Mouse (Mus musculus): ENCODE data around the gene Sh3gl1. TPM values are rescaled to one million over a fixed set of nuclear protein-coding genes. Genes with fewer than 3 reads are reported as not detected.

Gene Sh3gl1
- polyA plus RNA-seq, 1 experiment = 74.1 TPM

DNA sequence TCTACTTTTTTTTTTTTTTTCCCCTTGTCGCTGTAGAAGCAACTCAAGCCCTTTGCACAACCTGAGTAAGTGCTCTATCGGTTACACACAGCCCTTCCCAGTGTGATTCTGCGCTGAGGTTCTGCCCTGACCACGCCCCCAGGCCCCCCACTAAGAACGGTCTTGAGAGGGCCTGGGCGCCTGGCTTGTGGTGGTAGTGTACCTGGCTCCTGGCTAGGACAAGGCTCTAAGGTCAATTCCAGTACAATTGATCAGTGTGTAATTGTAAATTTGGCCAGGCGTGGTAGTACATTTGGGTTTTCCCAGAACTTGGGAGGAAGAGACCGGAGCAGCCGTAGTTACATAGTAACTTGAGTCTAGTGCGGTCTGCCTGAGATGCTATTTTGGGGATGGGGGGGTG is 29.5 kb downstream of the Sh3gl1 start:
- H3K4me3 ChIP-seq (replicated peaks; ENCODE audit: extremely low read depth, low read depth, low read length) = no peak overlapping the region
- no peak for DNase-seq
- 65% methylated on average over 10 of the region's 10 CpGs for WGBS
- TF ChIP-seq POLR2A (IDR thresholded peaks at IDR 0.05; ENCODE audit: borderline replicate concordance, extremely low read depth, low read depth, low read length) (no peak), CTCF (IDR thresholded peaks at IDR 0.05; ENCODE audit: insufficient read depth, low read length) (no peak)
- peaks cover 11% of the 10 kb centered on the region for H3K4me1 ChIP-seq (ENCODE audit: control insufficient read depth, insufficient read depth, low read length)

DNA sequence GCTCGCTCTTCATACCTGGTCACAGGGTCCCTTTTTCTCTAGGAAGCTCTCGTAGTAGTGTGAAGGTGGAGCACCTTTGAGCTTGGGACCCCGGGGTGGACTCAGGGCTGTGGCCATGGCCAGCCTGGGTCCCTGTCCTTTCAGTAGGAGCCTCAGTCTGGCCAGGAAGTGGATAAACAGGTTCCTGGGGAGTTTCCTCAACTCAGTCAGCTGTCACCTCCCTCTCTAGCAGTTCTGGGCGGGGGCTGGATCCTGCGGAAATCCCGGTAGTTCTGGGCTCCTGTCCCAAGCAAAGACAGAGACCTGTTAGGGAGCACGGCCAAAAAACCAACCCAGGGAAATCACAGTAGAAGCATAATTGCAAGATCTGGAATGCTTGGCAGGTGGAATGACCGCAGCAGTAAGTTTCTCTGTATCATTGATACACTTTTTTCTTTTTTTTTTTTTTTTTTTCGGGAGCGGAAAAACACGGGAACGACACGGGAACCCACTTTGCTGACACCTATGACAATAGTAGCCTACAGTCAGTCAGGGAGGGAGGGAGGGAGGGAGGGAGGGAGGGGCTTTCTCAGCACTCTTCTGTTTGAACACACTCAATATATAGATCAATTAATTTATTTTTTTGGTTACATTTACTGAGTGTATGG is 30.9 kb downstream of the Sh3gl1 start, which contains the start of the genes Stap2 and Mpnd:
Stap2 (minus strand) TSS at position 170 of the 647 bp plus-strand sequence.
Mpnd (plus strand) TSS at position 297 of the 647 bp plus-strand sequence.
- TF ChIP-seq CTCF (IDR thresholded peaks at IDR 0.05; ENCODE audit: insufficient read depth, low read length) = no peak
- peak; percentile 51; the same call in 1 of the 2 replicates for TF ChIP-seq POLR2A (IDR thresholded peaks at IDR 0.05; ENCODE audit: borderline replicate concordance, extremely low read depth, low read depth, low read length)
- Histone ChIP-seq H3K4me1 (ENCODE audit: control insufficient read depth, insufficient read depth, low read length) (peaks cover 7% of the 10 kb centered on the region), H3K4me3 (replicated peaks; ENCODE audit: extremely low read depth, low read depth, low read length) (peak within 1 kb of the TSS; percentile 72)
- DNase-seq = peak; percentile 64
- WGBS = 16% methylated on average over 13 of the region's 13 CpGs

DNA sequence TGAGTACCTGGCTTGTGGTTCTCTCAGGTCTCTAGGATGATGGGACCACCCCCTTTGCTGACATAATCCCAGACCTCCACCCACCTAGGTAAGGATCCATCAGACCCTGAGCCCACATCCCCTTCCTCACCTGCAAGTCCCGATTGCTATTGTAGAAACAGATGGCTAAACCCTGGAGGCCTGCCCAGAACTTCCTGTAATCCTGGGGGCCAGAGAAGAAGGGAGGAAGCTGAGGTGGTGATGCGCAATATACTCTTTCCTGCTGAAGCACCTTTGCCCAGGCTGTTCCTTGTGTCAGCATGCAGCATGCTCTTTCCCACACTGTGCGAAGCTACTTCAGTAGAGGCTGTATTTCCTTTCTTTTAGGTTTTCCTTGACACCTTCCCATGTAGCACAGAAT is 33.4 kb downstream of the Sh3gl1 start:
- Histone ChIP-seq H3K4me3 (replicated peaks; ENCODE audit: extremely low read depth, low read depth, low read length) (no peak overlapping the region), H3K4me1 (ENCODE audit: control insufficient read depth, insufficient read depth, low read length) (peaks cover 2% of the 10 kb centered on the region; the same call in 1 of the 2 replicates)
- WGBS = 70% methylated on average over 3 of the region's 3 CpGs
- TF ChIP-seq POLR2A (IDR thresholded peaks at IDR 0.05; ENCODE audit: borderline replicate concordance, extremely low read depth, low read depth, low read length) (no peak), CTCF (IDR thresholded peaks at IDR 0.05; ENCODE audit: insufficient read depth, low read length) (no peak)
- no peak for DNase-seq

DNA sequence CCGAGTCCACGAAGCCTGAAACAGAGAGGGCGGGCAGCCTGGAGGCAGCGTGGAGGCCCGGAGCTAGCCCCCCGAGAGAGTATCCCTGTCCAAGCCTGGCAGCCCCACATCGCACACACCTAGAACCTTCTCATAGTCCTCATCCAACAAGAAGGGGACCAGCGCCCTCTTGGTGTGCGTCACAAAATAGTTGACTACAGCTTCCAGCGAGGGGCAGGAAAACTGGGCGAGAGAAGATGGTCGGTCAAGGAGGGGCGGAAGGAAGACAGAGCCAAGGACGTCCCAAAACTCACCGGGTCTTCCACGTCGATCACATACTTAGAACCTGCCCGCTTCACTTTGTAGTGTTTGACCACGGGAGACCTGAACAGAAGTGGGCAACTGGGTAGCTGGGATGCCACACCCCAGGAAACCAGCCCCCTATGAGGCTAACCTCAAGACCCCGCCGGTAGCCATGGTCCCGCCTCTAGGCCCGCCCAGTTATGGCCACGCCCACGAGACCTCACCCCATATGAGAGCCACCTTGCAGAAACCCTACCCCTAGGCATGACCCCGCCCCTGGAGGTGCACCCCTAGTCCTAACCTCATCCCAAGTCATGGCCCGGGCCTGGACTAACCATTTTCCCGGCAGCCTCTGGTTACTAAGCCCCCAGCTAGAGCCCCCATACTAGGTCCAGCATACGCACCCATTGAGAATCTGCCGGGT is 36.5 kb downstream of the Sh3gl1 start:
- no peak for DNase-seq
- TF ChIP-seq CTCF (IDR thresholded peaks at IDR 0.05; ENCODE audit: insufficient read depth, low read length) = no peak
- no peak for TF ChIP-seq POLR2A (IDR thresholded peaks at IDR 0.05; ENCODE audit: borderline replicate concordance, extremely low read depth, low read depth, low read length)
- H3K4me3 ChIP-seq (replicated peaks; ENCODE audit: extremely low read depth, low read depth, low read length) = no peak overlapping the region
- H3K4me1 ChIP-seq (ENCODE audit: control insufficient read depth, insufficient read depth, low read length) = no peaks in the 10 kb centered on the region
- 37% methylated on average over 30 of the region's 30 CpGs for WGBS

DNA sequence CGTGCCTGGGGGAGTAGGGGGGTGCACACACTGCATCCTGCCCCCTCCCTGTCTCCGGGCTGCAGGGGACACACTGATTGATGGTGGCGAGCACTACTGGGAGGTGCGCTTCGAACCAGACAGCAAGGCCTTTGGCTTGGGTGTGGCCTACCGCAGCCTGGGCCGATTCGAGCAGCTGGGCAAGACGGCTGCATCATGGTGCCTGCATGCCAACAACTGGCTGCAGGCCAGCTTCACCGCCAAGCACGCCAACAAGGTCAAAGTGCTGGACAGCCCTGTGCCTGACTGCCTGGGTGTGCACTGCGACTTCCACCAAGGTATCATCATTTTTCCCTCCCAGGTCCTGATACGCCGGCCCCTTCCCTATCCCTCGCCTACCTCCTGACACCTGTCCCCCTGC is 40.4 kb downstream of the Sh3gl1 start:
- Histone ChIP-seq H3K4me3 (replicated peaks; ENCODE audit: extremely low read depth, low read depth, low read length) (no peak overlapping the region), H3K4me1 (ENCODE audit: control insufficient read depth, insufficient read depth, low read length) (no peaks in the 10 kb centered on the region)
- WGBS = 80% methylated on average over 15 of the region's 15 CpGs
- DNase-seq = no peak
- TF ChIP-seq CTCF (IDR thresholded peaks at IDR 0.05; ENCODE audit: insufficient read depth, low read length) = no peak
- no peak for TF ChIP-seq POLR2A (IDR thresholded peaks at IDR 0.05; ENCODE audit: borderline replicate concordance, extremely low read depth, low read depth, low read length)

DNA sequence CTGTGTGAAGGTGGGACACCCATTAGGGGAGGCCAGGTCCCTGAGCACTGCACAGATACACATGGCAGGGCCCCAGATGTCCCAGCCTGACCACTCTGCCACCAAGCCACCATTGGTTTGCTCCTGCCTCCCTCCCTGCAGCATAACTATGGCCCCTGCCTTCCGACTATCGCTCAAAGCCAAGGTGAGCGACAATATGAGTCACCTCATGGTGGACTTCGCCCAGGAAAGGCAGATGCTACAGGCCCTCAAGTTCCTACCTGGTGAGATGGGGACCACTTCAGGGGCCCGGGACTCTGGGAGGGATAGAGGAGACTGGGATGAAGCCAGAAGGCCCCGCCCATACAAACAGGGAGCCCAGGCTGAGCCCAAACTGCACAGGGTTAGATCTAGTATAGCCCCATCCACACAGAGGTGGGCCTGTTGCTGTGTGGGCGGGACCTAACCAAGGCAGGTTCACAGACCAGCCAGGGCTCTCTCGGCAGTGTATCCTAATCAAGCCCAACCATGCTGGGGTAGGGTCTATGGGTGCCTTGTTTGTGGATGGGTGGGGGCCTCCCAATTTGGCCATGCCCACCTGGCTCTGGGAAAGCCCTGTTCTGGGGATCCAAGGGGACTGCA is 46.0 kb downstream of the Sh3gl1 start:
- DNase-seq = no peak
- TF ChIP-seq CTCF (IDR thresholded peaks at IDR 0.05; ENCODE audit: insufficient read depth, low read length) (no peak), POLR2A (IDR thresholded peaks at IDR 0.05; ENCODE audit: borderline replicate concordance, extremely low read depth, low read depth, low read length) (no peak)
- no peak overlapping the region for H3K4me3 ChIP-seq (replicated peaks; ENCODE audit: extremely low read depth, low read depth, low read length)
- 78% methylated on average over 8 of the region's 8 CpGs for WGBS
- H3K4me1 ChIP-seq (ENCODE audit: control insufficient read depth, insufficient read depth, low read length) = no peaks in the 10 kb centered on the region

DNA sequence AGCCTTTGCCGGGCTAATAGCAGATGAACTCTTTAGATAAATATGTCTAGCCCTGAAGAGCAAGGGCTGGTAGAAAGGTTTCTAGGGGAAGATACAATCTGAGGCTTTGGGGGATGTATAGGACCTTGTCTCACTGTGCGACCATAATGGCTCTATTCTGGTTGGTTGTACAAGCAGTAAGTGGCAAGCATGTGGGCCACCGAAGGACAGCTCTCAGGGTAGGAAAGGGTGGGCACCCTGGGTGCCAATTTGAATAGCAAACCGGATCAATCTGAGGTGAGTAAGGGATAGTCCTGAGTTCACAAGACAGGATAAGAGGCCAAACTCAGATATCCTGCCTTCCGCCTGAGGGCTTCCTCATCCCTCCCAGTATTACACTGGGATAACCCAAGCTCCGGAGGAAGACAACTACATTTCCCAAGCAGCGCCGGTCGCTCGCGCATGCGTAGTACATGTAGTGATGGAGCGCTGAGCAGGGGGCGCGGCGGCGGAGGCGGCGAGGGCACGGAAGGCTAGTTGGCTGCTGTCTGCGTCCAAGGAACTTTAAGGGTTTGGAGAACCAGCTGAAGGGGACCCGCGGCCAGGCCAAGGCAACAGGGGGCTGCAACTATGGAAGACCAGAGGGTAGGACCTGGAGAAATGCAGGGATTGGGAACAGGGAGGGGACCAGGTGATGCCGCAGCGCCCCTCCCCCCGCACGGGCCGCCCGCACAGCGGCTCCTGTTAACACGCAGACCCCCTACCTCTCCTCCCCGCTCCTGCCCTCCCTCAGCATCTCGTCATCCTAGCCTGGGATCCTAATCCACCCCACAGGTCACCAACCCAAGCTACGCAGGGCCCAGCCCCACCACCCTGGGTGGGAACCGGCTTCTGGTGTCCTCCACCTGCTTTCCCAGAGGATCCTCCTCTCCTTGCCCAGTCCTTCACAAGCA is 50.1 kb downstream of the Sh3gl1 start, which contains the start of gene Fsd1:
Fsd1 (plus strand) TSS at position 480 of the 932 bp plus-strand sequence.
- H3K4me3 ChIP-seq (replicated peaks; ENCODE audit: extremely low read depth, low read depth, low read length) = no peak within 1 kb of the TSS
- TF ChIP-seq CTCF (IDR thresholded peaks at IDR 0.05; ENCODE audit: insufficient read depth, low read length) (no peak), POLR2A (IDR thresholded peaks at IDR 0.05; ENCODE audit: borderline replicate concordance, extremely low read depth, low read depth, low read length) (no peak)
- H3K4me1 ChIP-seq (ENCODE audit: control insufficient read depth, insufficient read depth, low read length) = no peaks in the 10 kb centered on the region
- 7% methylated on average over 35 of the region's 35 CpGs for WGBS
- DNase-seq = no peak

DNA sequence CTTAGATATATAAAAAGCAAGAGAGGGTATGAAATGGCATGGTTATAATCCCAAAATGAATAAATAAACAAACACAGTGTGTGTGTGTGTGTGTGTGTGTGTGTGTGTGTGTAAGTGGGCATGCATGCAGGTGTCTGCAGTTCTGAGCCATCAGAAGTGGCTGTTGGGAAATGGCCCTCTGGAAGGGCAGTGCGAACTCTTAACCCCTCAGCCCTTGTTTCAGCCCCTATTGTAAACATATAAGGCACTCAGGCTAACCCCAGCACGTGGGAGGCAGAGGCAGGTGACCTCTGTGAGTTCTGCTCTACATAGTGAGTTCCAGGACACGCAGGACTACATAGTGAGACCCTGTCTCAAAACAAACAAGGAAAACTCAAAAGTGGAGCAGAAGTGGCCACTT is 59.1 kb downstream of the Sh3gl1 start:
- 41% methylated on average over 3 of the region's 3 CpGs for WGBS
- no peak for DNase-seq
- 0 out of 2 replicates have a peak, but pooled peaks cover 3% of the 10 kb centered on the region for H3K4me1 ChIP-seq (ENCODE audit: control insufficient read depth, insufficient read depth, low read length)
- H3K4me3 ChIP-seq (replicated peaks; ENCODE audit: extremely low read depth, low read depth, low read length) = no peak overlapping the region
- TF ChIP-seq CTCF (IDR thresholded peaks at IDR 0.05; ENCODE audit: insufficient read depth, low read length) (no peak), POLR2A (IDR thresholded peaks at IDR 0.05; ENCODE audit: borderline replicate concordance, extremely low read depth, low read depth, low read length) (no peak)

All from lung, adult 2 months (tissue).